Mouse (Mus musculus): ENCODE results near the gene Irf2bp2.

Irf2bp2 gene

DNA sequence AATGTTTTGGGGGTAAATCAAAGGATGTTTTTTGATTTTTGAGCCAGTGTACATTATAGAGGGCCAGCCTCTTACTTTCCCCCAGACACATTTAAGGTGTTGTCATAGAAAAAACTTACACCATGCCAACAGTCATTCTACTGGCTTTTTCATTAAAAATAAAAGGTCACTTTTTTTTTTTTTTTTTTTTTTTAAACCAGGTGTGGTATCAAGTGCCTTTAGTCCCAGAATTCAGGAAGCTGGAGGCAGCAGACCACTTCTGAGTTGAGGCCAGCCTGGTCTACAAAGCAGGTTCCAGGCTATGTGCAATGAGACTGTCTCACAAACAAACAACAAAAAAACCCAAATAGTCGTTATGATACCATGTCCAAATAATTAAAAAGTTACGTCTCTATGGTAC is 7.7 kb downstream of the Irf2bp2 start:
- no peak for DNase-seq

DNA sequence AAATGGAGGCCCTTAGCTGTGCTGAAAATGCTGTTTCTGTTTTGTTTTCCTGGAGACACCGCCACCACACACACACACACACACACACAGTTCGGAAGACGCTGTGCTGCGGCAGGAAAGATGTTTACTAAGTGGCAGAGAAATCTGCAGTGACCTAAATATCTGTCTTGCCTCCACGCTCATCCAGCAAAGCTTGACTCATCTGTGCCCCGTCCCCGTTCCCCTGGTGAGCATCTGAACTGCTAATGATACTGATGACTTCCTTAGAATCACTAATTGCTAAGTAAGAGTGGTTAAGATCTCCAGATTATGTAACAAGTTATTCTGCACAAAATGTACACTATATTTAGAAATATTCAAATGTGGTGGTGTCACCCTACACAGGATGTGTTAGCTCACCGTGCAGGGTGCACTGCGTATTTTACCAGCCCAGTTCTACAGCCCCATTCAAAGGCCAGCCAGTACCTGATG is 8.2 kb downstream of the Irf2bp2 start:
- no peak for DNase-seq

DNA sequence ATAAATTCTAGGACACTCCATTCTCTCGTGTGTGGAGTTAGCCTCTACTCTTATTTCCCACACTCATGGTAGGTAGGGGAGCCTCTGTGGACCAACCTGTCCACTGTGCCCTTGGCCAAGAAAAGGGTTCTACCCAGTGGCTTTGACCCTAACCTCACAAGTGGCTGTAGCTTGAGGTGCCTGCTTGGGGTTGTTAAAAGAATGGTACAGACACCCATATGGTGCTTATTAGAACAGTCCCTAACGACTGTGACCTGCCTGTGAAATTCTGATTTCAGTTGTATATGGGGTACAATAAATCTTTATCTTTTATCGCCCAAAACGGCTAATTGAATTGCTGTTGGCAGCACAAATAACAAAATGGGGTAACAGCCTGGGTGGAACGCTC is 8.9 kb downstream of the Irf2bp2 start:
- no peak for DNase-seq

DNA sequence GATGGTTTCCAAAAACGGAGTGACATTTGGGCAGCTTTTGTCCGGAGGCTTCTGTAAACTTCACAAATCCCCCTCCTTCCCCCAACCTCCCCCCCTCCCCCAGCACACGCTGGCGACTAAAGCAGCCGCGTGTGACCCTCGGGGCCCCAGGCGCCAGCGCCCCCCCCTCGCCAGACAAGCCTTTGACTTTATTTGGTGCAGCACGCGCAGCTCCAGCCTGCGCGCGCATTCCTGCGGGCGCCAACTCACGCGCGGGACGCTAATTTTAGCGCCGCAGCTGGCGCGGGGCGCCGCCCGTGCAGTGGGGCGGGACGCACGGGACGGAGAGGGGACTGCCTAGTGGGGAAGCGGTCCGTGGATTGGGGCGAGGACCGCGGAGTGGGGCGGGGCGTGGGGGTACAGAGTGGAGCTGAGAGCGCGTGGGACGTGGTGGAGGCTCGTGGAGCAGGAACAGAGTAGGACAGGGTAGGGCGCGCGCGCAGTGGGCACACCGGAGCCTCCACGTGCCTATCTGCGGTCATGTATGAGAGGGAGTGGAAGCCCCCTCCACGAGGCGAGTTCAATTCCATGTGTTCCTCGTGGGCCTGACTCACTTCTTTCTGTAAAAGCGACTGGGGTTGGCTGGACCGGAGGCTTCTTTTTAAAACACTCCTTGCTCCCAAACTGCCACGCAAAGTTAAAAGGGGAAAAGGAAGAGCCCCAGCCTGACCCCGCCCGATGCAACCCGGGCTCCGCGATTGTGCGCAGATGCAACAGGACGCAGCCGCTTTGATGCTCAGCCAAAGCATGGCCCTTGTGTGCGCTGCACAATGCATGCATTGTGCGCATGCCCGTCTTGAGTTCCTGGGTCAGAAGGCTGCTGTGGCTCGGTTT is 9.6 kb downstream of the Irf2bp2 start:
- peak; percentile 72 to 81 for DNase-seq

DNA sequence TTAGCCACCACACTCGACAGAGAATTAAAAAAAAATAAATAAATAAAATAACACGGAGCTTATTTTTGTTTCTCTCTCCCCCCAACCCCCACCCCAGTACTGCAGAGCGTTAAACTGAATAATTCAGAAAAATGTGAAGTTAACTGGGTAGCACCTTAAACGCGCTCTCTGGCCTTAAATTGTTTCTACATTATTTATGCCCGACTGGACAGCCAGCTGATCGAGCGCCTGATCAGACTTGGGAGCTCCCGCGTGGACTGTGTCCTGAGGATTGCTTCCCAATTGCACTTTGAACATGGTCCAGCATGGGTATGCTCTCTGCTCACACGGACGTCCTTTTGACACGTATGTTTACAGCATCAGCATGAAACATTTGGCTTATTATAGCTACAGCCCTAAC is 10.3 kb downstream of the Irf2bp2 start:
- peak; percentile 49 to 62 for DNase-seq

DNA sequence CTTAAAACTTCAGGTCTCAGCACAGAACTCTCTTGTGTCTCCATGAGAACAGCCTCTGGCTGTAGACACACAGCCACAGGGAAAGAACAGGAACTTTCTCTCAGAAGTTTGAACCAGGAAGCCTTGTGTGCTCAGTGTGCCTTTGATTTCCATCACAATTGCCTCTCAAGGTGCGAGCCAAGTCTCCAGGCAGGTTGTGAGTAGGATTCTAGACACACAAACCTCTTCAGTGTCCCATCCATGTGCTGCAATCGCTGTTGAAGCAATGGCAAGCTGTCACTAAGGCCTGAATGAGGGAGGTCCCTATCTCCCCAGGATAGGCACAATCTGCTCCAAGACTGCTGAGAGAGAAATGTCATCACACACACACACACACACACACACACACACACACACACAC is 10.8 kb downstream of the Irf2bp2 start:
- DNase-seq = no peak

DNA sequence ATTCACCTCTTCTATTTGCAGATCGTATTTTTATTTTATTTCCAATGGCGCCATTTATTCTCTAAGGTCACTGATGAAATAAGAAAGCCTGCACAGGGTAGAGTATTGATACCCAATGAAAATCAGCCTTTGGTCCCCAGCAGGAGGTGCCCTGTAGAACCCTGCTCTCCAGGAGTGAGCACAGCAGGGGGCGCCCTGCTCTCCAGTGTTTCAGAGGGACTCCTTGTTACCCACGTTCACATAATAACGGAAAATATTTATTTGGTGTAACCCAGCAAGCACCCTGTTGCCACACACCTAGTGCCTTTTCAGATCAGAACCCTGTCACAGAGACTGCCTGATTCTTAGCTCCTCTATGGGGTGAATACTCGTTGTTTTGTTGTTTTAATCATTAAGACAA is 11.3 kb downstream of the Irf2bp2 start:
- peak; percentile 60 to 72 for DNase-seq

DNA sequence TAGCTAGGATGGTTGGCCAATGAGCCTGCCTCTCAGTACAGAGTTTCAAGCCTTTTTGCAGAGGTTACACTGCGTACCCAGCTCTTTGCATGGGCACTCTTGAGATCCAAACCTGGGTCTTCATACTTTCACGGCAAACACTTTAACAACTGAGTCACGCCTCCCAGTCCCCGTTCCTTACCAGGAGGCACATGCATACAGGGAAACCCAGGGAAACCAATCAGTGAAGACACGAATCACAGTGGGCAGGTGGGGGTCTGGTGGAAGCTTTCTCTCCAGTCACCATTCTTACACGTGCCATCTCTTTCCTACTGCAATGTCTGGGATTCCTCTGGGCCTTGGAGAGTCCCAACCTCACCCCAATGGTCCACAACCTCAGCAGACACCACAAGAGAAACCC is 12.1 kb downstream of the Irf2bp2 start:
- no peak for DNase-seq

DNA sequence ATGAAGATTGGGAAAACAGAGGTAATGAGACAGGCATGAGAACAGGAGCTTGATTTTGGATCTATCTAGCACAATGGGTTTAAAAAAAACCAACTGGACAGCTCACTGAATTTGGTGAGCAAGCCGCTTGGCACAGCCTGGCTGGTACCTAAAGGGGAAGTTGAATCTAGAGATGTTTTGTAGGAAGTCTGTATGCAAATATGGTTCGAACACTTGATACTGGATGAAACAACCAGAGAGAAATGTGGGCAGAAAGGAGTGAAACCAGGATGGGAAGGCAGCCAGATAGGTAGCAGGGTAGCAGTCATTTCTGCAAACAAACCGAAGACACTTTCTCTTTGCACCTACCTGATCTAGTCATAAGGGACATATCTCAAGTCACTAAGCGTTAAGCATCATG is 13.0 kb downstream of the Irf2bp2 start:
- no peak for DNase-seq

DNA sequence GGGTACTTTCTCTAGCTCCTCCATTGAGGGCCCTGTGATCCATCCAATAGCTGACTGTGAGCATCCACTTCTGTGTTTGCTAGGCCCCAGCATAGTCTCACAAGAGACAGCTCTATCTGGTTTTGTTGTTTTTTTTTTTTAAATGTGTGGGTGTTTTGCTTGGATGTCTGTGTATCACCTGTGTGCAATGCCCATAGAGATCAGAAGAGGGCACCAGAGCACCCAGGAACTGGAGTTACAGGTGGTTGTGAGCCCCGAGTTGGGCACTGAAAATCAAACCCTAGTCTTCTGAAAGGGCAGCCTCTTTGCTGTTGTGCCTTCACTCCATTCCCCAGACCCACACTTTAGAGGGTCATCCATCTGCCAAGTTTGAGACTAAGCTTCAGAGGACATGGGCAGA is 13.7 kb downstream of the Irf2bp2 start:
- no peak for DNase-seq

DNA sequence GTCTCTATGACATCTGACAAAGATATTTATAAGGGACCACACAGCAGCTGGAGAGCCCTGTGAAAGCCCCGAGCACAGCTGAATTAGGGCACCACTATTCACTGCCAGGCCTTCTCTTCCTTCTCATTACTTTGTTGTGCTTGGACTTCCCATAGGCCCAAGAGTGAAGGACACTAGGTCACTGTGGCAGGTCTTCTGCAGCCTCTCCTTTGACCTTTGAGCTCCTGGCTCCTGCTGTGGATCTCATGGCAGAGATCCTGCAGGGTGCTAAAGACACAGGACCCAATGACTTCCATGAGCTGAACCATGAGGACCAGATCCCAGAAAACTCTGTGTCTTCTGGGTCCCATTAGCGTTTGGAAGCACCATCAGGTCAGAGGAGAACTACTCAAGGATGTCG is 15.1 kb downstream of the Irf2bp2 start:
- no peak for DNase-seq

DNA sequence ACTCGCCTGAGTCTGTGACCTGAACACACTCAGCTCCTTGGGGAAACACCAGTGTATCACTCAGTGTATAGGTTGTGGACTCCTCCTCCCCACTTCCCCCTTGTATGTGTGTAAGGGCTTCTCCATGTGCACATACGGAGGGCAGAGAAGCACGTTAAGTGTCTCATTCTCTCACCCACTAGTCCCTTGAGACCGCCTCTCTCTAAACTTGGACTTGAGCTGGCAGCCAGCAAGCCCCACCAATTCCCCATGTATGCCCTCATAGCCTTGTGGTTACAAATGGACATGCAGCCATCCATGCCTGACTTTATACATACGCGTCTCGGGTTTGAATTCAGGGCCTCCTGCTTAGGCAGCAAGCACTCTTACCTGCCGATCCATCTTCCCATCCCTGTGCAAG is 16.9 kb downstream of the Irf2bp2 start:
- DNase-seq = no peak

DNA sequence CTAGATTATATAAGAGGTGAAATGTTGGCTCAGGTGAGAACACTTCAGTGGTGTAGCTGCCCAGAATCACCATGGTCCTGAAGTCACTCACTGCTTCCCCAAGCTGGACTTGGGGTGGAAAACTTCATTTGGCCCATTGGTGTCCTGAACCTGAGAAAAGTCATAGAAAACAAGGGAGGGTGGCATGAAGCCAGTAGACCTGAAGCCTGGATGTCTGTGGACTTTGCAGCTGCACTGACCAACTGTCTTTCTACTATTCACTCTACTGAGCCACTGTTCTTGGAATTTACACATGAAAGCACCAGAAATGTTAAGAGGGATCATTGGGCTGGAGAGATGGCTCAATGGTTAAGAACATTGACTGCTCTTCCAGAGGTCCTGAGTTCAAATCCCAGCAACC is 17.7 kb downstream of the Irf2bp2 start:
- no peak for DNase-seq

DNA sequence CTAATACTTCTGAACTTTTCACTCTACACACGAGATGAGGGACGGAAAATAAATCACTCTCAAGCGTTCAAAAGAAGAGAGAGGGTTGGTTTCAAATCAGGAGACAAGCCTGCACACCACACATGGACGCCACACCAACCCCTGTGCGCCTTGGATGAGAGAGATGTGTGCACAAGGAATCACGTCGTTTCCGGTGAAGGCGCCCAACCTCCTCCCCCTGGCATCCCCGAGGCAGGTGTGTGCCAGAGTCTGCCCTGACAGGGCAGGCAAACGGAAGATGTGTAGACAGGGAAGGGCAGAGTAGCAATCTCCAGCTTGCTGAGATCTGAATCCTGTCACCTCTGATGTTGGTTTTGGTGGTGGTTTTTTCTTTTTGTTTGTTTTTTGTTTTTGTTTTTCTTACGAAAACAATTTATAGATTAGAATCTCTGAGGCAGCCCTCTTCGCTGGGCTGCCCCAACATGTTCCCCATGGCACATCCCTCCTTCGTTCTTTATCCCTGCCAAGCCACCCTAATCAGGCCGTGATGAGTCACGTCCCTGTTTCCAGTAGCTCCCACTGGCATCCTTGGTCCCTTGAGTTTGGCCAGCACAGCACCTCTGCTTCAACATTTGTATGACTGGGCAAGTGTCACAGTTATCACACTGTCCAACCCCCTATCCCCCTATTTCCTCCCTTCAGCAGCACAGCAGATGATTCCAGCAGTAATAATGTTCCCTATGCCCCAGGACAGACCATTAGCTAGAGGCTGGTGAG is 18.7 kb downstream of the Irf2bp2 start:
- DNase-seq = no peak

DNA sequence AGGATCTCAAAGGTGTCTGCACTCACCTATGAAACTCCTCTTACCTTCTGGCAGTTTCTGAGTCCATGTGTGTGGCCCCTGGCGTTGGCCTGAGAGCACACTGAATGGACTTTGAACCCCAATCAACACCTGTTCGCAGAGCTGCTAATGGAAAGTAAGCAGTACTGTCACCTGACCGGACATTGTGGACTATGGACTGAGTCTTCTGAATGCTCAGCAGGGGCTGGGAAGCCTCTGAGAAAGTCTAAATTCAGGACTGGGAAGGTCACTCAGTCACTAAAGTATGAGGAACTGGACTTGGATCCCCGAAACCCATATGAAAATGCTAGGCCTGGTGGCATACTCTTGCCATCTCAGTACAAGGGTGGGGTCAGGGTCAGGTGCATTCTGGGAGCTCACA is 19.9 kb downstream of the Irf2bp2 start:
- DNase-seq = no peak

DNA sequence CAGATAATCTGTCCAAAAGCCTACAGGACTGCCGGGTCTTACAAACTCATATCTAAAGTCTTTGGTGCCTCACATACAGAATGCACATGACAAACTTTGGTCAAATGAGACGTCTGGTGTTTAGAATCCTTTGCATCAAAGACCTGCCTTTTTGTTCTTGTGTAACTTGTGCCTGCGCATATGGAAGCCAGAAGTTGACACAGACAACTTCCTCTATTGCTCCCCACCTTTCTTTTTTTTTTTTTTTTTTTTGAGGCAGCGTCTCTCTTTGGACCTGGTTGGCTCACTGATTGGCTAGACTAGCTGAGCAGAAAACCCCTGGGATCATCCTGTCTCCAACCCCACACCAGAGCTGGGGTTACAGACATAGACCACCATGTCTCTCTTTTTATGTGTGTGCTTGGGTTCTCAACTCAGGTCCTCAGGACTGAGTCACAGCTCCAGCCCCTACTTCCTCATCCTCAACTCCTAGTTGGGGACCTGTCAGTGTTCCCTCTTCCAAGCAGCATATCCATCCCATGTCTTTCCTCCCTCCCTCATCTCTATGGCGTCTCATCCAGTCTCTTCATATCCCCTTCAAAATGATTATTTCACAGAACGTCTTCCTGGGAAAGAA is 20.6 kb downstream of the Irf2bp2 start:
- DNase-seq = no peak

DNA sequence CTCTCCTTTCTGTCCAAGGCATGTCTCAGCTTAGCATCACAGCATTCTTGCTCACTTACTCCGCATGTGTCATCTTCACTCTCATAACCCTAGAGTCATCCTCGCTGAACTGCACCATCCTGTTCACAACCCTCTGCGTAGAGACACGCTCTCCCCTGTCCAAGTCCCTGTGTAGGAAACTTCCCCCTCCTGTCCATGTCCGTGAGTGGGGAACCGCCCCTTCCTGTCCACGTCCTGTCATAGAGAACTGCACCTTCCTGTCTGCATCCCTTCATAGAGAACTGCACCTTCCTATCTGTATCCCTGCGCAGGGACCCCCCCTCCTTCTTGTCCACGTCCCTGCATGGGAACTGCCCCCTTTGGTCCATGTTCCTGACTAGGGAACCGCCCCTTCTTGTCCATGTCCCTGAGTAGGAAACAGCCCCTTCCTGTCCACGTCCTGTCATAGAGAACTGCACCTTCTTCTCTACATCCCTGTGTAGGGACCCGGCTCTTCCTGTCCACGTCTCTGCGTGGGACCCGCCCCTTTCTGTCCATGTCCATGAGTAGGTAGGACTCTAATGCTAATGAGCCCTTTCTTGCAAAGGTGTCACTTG is 22.6 kb downstream of the Irf2bp2 start:
- no peak for DNase-seq

DNA sequence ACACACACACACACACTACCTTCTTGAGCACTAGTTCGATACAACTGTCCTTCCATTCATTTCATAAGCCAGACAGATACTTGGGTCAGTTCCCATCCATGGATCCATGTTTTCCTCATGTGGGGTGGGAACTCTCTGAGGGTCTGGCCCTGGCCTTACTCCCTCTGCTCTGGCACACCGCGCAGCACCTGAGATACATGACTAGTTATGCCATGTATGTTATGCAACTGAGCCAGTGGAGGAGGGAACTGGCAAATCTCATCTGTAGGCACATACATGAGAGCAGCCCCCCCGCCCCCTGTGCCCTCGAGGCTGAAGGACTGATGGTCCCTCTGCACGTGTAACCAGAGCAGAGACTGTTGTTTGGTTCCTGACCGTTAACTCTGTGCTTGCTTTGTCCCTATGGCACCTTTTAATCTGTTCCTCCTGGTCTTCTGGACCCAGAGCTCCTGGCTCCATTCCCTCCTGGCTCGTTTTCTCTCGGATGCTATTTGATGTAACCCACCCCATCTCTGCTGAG is 23.2 kb downstream of the Irf2bp2 start:
- DNase-seq = peak in 1 of 2 experiments; percentile 30

DNA sequence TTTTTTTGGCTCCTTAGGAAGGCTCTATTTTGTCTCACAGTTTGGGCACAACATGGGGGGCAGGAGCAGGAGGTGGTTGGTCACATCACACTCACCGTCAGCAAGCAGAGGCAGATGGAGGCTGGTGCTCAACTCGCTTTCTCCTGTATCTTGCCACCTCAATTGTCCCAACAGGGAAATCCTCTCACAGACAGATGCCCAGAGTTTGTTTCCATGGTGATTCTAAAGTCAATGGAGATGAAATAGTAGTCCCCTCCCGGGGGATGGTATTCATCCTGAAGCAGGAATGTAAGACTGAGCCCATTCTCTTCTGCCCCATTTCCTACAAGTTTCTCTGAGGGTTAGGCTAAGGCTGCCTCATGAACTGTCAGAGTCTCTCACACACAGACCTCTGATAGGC is 23.7 kb downstream of the Irf2bp2 start:
- peak in 1 of 2 experiments; percentile 38 for DNase-seq

DNA sequence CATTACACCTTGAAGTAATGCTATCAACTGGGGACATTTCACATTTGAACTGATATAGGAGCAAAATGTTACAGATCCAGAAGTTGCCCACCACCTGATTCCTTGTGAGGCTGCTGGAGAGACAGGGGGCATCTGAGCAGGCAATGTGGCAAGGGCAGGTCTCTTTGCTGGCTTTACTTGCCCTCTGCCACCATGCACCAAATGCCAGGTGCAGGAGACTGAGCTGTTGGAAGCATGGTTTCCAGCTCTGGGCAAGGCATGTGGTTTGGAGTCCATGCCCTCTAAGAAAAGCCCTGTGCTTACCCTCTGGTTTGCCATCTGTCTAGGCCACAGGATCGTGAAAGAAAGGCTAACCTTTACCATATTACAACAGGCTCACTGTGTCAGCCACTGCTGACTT is 24.1 kb downstream of the Irf2bp2 start:
- DNase-seq = peak in 1 of 2 experiments; percentile 48

DNA sequence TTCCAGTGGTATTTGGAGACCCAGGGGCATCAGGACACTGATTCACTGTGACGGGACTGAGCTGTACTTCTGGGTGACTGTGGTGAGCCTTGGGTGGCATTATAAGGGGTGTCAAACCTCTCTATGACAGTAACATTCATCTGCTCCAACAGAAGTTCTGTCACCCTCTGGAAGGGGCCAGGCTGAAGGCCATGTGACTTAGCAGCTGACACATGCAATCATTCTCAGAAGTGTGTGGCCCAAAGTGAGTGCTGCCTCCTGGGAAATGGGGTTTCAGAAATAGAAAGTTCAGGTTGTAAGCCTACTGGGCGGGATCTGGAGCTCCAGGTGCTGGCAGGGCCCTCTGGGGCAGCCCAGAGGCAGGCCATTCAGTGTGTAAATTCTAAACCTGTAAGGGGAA is 26.1 kb downstream of the Irf2bp2 start:
- DNase-seq = no peak

DNA sequence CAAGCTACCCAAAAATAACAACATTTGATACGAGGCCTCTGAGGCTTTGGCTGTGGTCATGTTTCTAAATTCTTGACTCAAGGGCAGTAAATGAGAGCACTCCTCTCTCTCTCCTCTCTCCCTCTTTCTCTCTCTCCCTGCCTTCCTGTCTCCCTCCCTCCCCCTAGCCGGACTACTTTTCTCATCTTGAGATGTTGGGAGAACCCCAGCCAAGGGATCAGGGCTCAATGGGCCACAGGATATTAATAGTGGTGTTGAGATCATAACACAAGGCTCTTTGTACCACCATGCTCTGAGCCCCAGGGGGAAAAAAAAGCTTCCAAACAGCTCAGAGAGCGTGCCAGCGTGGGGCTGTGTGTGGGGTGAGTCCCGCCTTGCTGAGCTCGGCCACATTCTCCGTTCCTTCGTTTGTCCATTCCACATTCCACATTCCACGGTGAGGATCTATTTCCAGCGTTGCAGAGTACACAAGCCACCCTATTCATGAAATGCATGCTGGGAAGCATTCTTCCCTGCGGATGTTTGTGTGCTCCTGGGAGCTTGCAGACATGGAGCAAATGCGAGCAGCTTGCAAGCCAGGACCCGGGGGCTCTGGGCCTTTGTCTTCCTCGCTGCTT is 27.2 kb downstream of the Irf2bp2 start:
- DNase-seq = peak; percentile 45 to 56

Measured in cerebellum, postnatal 10 days (tissue).